Mouse (Mus musculus): ENCODE measurements at regions not wholly inside any gene's neighbourhood (a gene's known extent, or its start where the extent isn't known, plus 50 kb on each side); places are given as distances from the start of the nearest gene placed in this dataset.
"Not testable (repeated sequence)": the region's sequence is repeated elsewhere in the genome, so short reads cannot be mapped to it uniquely, and the experiment has no call there.

GRCm38 (mm10) chr17:50413916-50414315 lies 95.3 kb upstream of the Plcl2 start:
- no peaks in the 10 kb centered on the region for H3K4me1 ChIP-seq (ENCODE audit: control insufficient read depth, insufficient read depth)
- H3K4me2 ChIP-seq (ENCODE audit: low read depth, low read length) = no peak overlapping the region
- no peaks in the 10 kb centered on the region for H3K9me3 ChIP-seq (replicated peaks; ENCODE audit: control insufficient read depth, low read length)
- no peak overlapping the region for H3K4me3 ChIP-seq (ENCODE audit: low read depth, low read length)
- DNase-seq (ENCODE audit: low spot score) (no peak), ATAC-seq (ENCODE audit: insufficient read depth, low read depth) (no peak)
- no peak overlapping the region for H3K9ac ChIP-seq (replicated peaks; ENCODE audit: low read depth, low read length)
- 85% methylated on average over 5 of the region's 5 CpGs for WGBS
- no peaks in the 10 kb centered on the region for H3K27me3 ChIP-seq (ENCODE audit: control insufficient read depth, insufficient read depth, low read length)
- no peak overlapping the region for H3K27ac ChIP-seq (ENCODE audit: low read depth)
- no peaks in the 10 kb centered on the region for H3K36me3 ChIP-seq (replicated peaks; ENCODE audit: control insufficient read depth, insufficient read depth, low read length)
- no peak for TF ChIP-seq CTCF (IDR thresholded peaks at IDR 0.05; ENCODE audit: low read depth)
- TF ChIP-seq EP300 (IDR thresholded peaks at IDR 0.05; ENCODE audit: low read depth) = no peak

GRCm38 (mm10) chr17:50415331-50416005 lies 93.7 kb upstream of the Plcl2 start:
- no peak for ATAC-seq (ENCODE audit: insufficient read depth, low read depth)

GRCm38 (mm10) chr17:50416119-50416518 lies 93.1 kb upstream of the Plcl2 start:
- H3K9ac ChIP-seq (replicated peaks; ENCODE audit: low read depth, low read length) = no peak overlapping the region
- TF ChIP-seq CTCF (IDR thresholded peaks at IDR 0.05; ENCODE audit: low read depth) = no peak
- TF ChIP-seq EP300 (IDR thresholded peaks at IDR 0.05; ENCODE audit: low read depth) = no peak
- no peak overlapping the region for H3K4me2 ChIP-seq (ENCODE audit: low read depth, low read length)
- no peak for ATAC-seq (ENCODE audit: insufficient read depth, low read depth)
- DNase-seq (ENCODE audit: low spot score) = no peak
- H3K4me1 ChIP-seq (ENCODE audit: control insufficient read depth, insufficient read depth) = no peaks in the 10 kb centered on the region
- H3K36me3 ChIP-seq (replicated peaks; ENCODE audit: control insufficient read depth, insufficient read depth, low read length) = no peaks in the 10 kb centered on the region
- H3K9me3 ChIP-seq (replicated peaks; ENCODE audit: control insufficient read depth, low read length) = no peaks in the 10 kb centered on the region
- 44% methylated on average over 1 of the region's 1 CpGs for WGBS
- no peak overlapping the region for H3K27ac ChIP-seq (ENCODE audit: low read depth)
- H3K4me3 ChIP-seq (ENCODE audit: low read depth, low read length) = no peak overlapping the region
- no peaks in the 10 kb centered on the region for H3K27me3 ChIP-seq (ENCODE audit: control insufficient read depth, insufficient read depth, low read length)

More at GRCm38 (mm10) chr17:50415331-50416005, 93.7 kb upstream of the Plcl2 start:
- Histone ChIP-seq H3K36me3 (replicated peaks; ENCODE audit: control insufficient read depth, insufficient read depth, low read length) (no peaks in the 10 kb centered on the region), H3K27ac (ENCODE audit: low read depth) (no peak overlapping the region), H3K9me3 (replicated peaks; ENCODE audit: control insufficient read depth, low read length) (no peaks in the 10 kb centered on the region), H3K27me3 (ENCODE audit: control insufficient read depth, insufficient read depth, low read length) (no peaks in the 10 kb centered on the region), H3K4me1 (ENCODE audit: control insufficient read depth, insufficient read depth) (no peaks in the 10 kb centered on the region), H3K4me3 (ENCODE audit: low read depth, low read length) (no peak overlapping the region), H3K4me2 (ENCODE audit: low read depth, low read length) (no peak overlapping the region), H3K9ac (replicated peaks; ENCODE audit: low read depth, low read length) (no peak overlapping the region)
- no peak for TF ChIP-seq CTCF (IDR thresholded peaks at IDR 0.05; ENCODE audit: low read depth)
- TF ChIP-seq EP300 (IDR thresholded peaks at IDR 0.05; ENCODE audit: low read depth) = no peak
- WGBS = 83% methylated on average over 2 of the region's 2 CpGs
- DNase-seq (ENCODE audit: low spot score) = no peak

GRCm38 (mm10) chr17:50416538-50417113 lies 92.6 kb upstream of the Plcl2 start:
- Histone ChIP-seq H3K27ac (ENCODE audit: low read depth) (no peak overlapping the region), H3K4me2 (ENCODE audit: low read depth, low read length) (no peak overlapping the region), H3K9ac (replicated peaks; ENCODE audit: low read depth, low read length) (no peak overlapping the region), H3K9me3 (replicated peaks; ENCODE audit: control insufficient read depth, low read length) (no peaks in the 10 kb centered on the region), H3K4me3 (ENCODE audit: low read depth, low read length) (no peak overlapping the region), H3K4me1 (ENCODE audit: control insufficient read depth, insufficient read depth) (no peaks in the 10 kb centered on the region), H3K27me3 (ENCODE audit: control insufficient read depth, insufficient read depth, low read length) (no peaks in the 10 kb centered on the region), H3K36me3 (replicated peaks; ENCODE audit: control insufficient read depth, insufficient read depth, low read length) (no peaks in the 10 kb centered on the region)
- WGBS = 66% methylated on average over 3 of the region's 3 CpGs
- TF ChIP-seq CTCF (IDR thresholded peaks at IDR 0.05; ENCODE audit: low read depth) = no peak
- no peak for ATAC-seq (ENCODE audit: insufficient read depth, low read depth)
- no peak for DNase-seq (ENCODE audit: low spot score)

GRCm38 (mm10) chr17:50418863-50419383 lies 90.3 kb upstream of the Plcl2 start:
- Histone ChIP-seq H3K4me2 (ENCODE audit: low read depth, low read length) (no peak overlapping the region), H3K9me3 (replicated peaks; ENCODE audit: control insufficient read depth, low read length) (no peaks in the 10 kb centered on the region), H3K27me3 (ENCODE audit: control insufficient read depth, insufficient read depth, low read length) (no peaks in the 10 kb centered on the region), H3K4me1 (ENCODE audit: control insufficient read depth, insufficient read depth) (no peaks in the 10 kb centered on the region), H3K4me3 (ENCODE audit: low read depth, low read length) (no peak overlapping the region), H3K9ac (replicated peaks; ENCODE audit: low read depth, low read length) (no peak overlapping the region), H3K27ac (ENCODE audit: low read depth) (no peak overlapping the region), H3K36me3 (replicated peaks; ENCODE audit: control insufficient read depth, insufficient read depth, low read length) (no peaks in the 10 kb centered on the region)
- no peak for TF ChIP-seq EP300 (IDR thresholded peaks at IDR 0.05; ENCODE audit: low read depth)
- peak; percentile 51 for TF ChIP-seq CTCF (IDR thresholded peaks at IDR 0.05; ENCODE audit: low read depth)
- 56% methylated on average over 3 of the region's 3 CpGs for WGBS
- peak; percentile 23 for DNase-seq (ENCODE audit: low spot score)
- ATAC-seq (ENCODE audit: insufficient read depth, low read depth) = no peak

GRCm38 (mm10) chr17:50419551-50419950 lies 89.7 kb upstream of the Plcl2 start:
- not testable (repeated sequence) for H3K27me3 ChIP-seq (ENCODE audit: control insufficient read depth, insufficient read depth, low read length); H3K4me1 ChIP-seq (ENCODE audit: control insufficient read depth, insufficient read depth); ATAC-seq (ENCODE audit: insufficient read depth, low read depth); H3K9me3 ChIP-seq (replicated peaks; ENCODE audit: control insufficient read depth, low read length); H3K4me3 ChIP-seq (ENCODE audit: low read depth, low read length); H3K27ac ChIP-seq (ENCODE audit: low read depth); DNase-seq (ENCODE audit: low spot score); H3K4me2 ChIP-seq (ENCODE audit: low read depth, low read length); H3K9ac ChIP-seq (replicated peaks; ENCODE audit: low read depth, low read length); H3K36me3 ChIP-seq (replicated peaks; ENCODE audit: control insufficient read depth, insufficient read depth, low read length)
